Mouse (Mus musculus) bone marrow macrophage, adult 2 months (primary cell): ENCODE data around the gene Mrvi1. TPM values are rescaled to one million over a fixed set of nuclear protein-coding genes. Genes with fewer than 3 reads are reported as not detected.

Experiments
- H3K27ac ChIP-seq: 2 replicates; pipeline ENCODE4 v1.5.1; 2012; ENCODE audit warnings: low read depth, low read length; ENCODE audit not compliant: insufficient read depth
- H3K4me1 ChIP-seq: 2 replicates; pipeline ENCODE4 v1.6.1; 2012; ENCODE audit warnings: low read length; ENCODE audit not compliant: control insufficient read depth, insufficient read depth
- H3K4me3 ChIP-seq: 2 replicates; pipeline ENCODE4 v1.5.1; 2012; ENCODE audit warnings: mild to moderate bottlenecking, low read length, moderate library complexity; ENCODE audit not compliant: insufficient read depth
- CTCF ChIP-seq: IDR thresholded peaks from 2 replicates; pipeline ENCODE4 v1.5.1; 2012; ENCODE audit warnings: low read depth, mild to moderate bottlenecking, low read length, moderate library complexity
- POLR2A ChIP-seq: IDR thresholded peaks from 2 replicates; pipeline ENCODE4 v1.6.1; 2012; ENCODE audit warnings: mild to moderate bottlenecking, low read depth, low read length, borderline replicate concordance
- polyA plus RNA-seq: library from polyadenylated mRNA; stranded (reverse); fragments of >200 nt; gene quantifications from 2 replicates; pipeline ENCODE4 v1.2.4, GENCODE M21; 2012; ENCODE audit not compliant: missing spikeins, insufficient read depth, insufficient read length

Mrvi1 gene
- polyA plus RNA-seq, 1 experiment = 0.13 TPM

GRCm38 (mm10) chr7:111014039-111014605 lies 31.9 kb upstream of the Mrvi1 start:
- H3K27ac ChIP-seq = no peak overlapping the region
- peaks cover 10% of the 10 kb centered on the region for H3K4me1 ChIP-seq
- H3K4me3 ChIP-seq = no peak overlapping the region
- TF ChIP-seq POLR2A (no peak), CTCF (no peak)

GRCm38 (mm10) chr7:111004136-111004840 lies 22.0 kb upstream of the Mrvi1 start:
- no peak overlapping the region for H3K4me3 ChIP-seq
- TF ChIP-seq POLR2A = no peak
- TF ChIP-seq CTCF = no peak
- H3K27ac ChIP-seq = no peak overlapping the region
- H3K4me1 ChIP-seq = peaks cover 6% of the 10 kb centered on the region

- TF ChIP-seq POLR2A = no peak
- no peak for TF ChIP-seq CTCF
- H3K4me3 ChIP-seq = no peak overlapping the region
- no peak overlapping the region for H3K27ac ChIP-seq
- peaks cover 20% of the 10 kb centered on the region for H3K4me1 ChIP-seq
These were observed 16.9 kb upstream of the Mrvi1 start for GRCm38 (mm10) chr7:110998887-110999827.

- TF ChIP-seq CTCF (no peak), POLR2A (no peak)
- H3K4me1 ChIP-seq = peaks cover 4% of the 10 kb centered on the region
- no peak overlapping the region for H3K27ac ChIP-seq
- no peak overlapping the region for H3K4me3 ChIP-seq
These were observed 8.9 kb upstream of the Mrvi1 start for GRCm38 (mm10) chr7:110991221-110991494.

DNA sequence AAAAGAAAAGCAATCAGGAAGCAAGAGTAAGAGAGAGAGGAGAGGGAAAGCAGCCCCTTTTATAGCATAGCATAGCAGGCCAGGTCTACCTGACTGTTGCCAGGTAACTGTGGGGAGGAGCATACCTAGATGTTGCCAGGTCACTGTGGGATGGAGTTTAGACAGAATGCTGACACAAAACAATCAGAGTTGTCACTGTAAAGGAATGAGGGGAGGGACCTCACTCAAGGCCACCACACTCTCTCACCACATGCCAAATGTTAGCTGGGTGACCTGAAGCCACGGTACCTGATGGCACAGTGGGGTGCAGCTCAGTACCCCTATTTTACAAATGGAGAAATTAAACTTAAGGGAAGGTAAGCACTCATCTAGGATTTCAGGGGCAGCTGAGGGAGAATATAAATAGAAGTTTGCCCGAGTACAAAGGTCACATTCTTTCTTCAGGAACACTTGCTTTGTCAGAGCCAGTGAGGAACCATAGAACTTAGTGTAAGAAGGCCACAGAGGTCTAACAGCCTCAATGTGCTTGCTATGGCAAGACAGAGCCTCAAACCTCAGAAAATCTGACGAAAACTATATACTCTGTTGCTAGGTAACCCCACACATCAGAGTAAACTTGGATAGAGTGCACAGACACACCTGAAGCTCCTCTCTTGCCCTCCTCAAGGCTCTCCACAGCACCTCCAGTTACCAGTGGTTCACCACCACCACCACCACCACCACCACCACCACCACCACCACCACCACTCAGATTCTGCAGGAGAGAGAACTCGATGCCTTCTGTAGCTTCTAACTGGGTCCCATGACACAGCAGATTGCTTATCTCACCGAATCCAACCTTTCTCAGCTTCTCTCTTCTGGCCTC lies 8.3 kb upstream of the Mrvi1 start:
- H3K4me1 ChIP-seq = peaks cover 6% of the 10 kb centered on the region
- H3K4me3 ChIP-seq = no peak overlapping the region
- TF ChIP-seq CTCF = no peak
- TF ChIP-seq POLR2A = no peak
- H3K27ac ChIP-seq = no peak overlapping the region

GRCm38 (mm10) chr7:110989286-110989879 lies 7.1 kb upstream of the Mrvi1 start:
- Histone ChIP-seq H3K4me1 (peaks cover 6% of the 10 kb centered on the region), H3K4me3 (no peak overlapping the region), H3K27ac (no peak overlapping the region)
- TF ChIP-seq CTCF (no peak), POLR2A (no peak)

DNA sequence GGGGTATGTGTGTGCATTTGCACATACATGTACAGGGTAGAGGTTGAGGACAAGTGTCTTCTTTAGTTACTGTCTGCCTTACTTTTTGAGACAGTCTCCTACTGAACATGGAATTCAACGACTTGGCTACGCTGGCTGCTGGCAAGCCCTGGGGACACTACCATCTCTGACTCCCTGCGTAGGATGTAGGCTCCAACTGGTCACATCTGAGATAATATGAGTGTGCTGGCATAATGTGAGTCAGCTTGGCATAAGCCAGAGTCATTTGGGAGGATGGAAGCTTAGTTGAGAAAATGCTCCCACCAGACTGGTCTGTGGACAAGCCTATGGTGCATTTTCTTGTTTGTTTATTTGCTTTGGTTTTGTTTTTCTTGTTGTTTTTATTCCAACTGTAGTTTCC lies 5.8 kb upstream of the Mrvi1 start:
- Histone ChIP-seq H3K27ac (no peak overlapping the region), H3K4me1 (peaks cover 6% of the 10 kb centered on the region), H3K4me3 (no peak overlapping the region)
- TF ChIP-seq CTCF = no peak
- no peak for TF ChIP-seq POLR2A

DNA sequence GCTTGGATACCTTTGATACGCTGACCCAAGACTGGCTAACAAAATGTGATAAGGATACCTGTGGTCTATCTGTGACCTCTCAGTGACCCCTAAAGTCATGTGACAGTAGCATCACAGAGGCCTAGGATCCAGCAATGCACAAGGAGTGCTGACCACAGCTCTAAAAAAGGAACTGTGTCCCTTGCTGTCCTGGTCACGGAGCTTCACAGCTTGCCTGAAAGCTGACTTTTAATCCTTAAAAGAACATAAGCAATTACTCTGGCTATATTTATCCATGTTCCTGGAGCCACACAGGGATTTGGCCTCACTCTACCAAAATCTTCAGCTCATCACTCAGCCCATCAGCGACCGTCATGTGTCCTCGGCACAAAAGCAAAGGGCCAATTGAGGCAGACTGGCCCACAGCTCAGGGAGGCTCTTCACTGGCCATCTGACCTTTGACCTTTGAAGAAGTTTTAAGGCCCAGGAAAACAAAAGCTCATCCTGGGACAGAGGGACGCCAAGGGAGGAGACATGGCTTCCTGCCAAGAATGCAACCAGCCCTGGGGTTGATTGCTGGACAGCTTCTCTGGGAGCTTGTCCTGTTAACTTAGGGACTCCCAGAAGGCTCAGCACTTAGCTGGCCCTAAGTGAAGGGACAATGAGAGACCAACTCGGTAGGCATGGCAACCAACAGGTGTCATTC lies 3.5 kb upstream of the Mrvi1 start:
- TF ChIP-seq POLR2A (no peak), CTCF (no peak)
- peaks cover 6% of the 10 kb centered on the region for H3K4me1 ChIP-seq

DNA sequence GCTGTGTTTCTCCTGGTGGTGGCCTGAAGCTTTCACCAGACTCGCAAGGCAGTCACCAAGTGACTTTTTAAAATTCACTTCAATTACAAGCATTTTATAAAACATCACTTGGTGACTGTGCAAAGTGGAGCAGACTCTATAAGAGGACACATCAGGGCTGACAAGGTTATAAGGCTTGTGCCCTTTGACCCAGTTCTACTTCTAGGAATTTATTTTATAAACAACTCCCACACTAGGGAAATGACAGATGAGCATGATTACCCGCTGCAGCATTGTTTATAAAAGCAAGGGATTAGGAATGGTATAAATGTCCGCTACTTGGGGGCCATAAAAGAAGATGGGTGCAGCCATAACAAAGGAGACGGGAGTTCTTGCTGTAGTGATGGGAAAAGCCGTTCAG lies 1.4 kb upstream of the Mrvi1 start:
- Histone ChIP-seq H3K4me3 (no peak overlapping the region), H3K4me1 (peaks cover 2% of the 10 kb centered on the region; the same call in 1 of the 2 replicates), H3K27ac (no peak overlapping the region)
- TF ChIP-seq POLR2A (no peak), CTCF (no peak)

More for the DNA sequence above, 3.5 kb upstream of the Mrvi1 start:
- H3K4me3 ChIP-seq = no peak overlapping the region
- no peak overlapping the region for H3K27ac ChIP-seq

- no peak overlapping the region for H3K4me3 ChIP-seq
- no peak for TF ChIP-seq POLR2A
- peak; percentile 64; the same call in 1 of the 2 replicates for TF ChIP-seq CTCF
- H3K27ac ChIP-seq = no peak overlapping the region
- peaks cover 8% of the 10 kb centered on the region for H3K4me1 ChIP-seq
These were observed 503 bp upstream of the Mrvi1 start for GRCm38 (mm10) chr7:110982764-110983163.
